In the genomic region with DNA sequence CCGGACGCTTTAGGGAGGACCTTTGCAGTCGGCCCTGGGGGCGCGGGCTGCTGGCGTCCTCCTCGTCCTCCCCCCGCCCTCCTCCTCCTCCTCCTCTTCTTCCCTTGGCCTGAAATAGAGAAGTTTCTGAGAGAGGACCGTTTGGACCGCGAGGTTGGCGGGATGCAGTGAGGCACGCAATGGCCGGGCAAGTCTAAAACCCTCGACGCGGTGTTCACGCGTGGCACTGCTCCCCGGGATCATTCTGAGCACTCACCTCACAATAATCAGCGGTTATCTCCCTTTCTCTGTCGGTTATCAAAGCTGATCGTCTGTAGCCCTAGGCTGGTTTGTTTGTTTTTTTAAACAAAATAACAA, we compare ENCODE assay signal across 8 mouse cellular contexts. TPM values are rescaled to one million over a fixed set of nuclear protein-coding genes. Genes with fewer than 3 reads are reported as not detected.
DNase-seq lines count a peak whose midpoint lies in the region; ATAC-seq and TF ChIP-seq lines count a peak whose summit lies in the region.

No protein-coding gene starts in this region.

- no peaks in the 10 kb centered on the region for H3K27me3 ChIP-seq in liver, adult 2 months (ENCODE audit: control insufficient read depth, insufficient read depth, low read length)
- H3K27me3 ChIP-seq in embryonic facial prominence, embryonic 15.5 days = no peaks in the 10 kb centered on the region
- H3K27me3 ChIP-seq in limb, embryonic 12.5 days = no peaks in the 10 kb centered on the region

- H3K36me3 ChIP-seq in liver, adult 2 months (ENCODE audit: control insufficient read depth, insufficient read depth, low read length) = no peaks in the 10 kb centered on the region
- H3K36me3 ChIP-seq in embryonic facial prominence, embryonic 15.5 days = no peaks in the 10 kb centered on the region; the same call in 1 of the 2 replicates
- peaks cover 18% of the 10 kb centered on the region for H3K36me3 ChIP-seq in limb, embryonic 12.5 days

- no peaks in the 10 kb centered on the region for H3K9me3 ChIP-seq in embryonic facial prominence, embryonic 15.5 days (replicated peaks)
- no peaks in the 10 kb centered on the region for H3K9me3 ChIP-seq in limb, embryonic 12.5 days

- H3K4me1 ChIP-seq in liver, adult 2 months (ENCODE audit: control insufficient read depth, insufficient read depth, low read length) = peaks cover 11% of the 10 kb centered on the region; the same call in 1 of the 2 replicates
- H3K4me1 ChIP-seq in embryonic facial prominence, embryonic 15.5 days = peaks cover 24% of the 10 kb centered on the region
- H3K4me1 ChIP-seq in limb, embryonic 12.5 days (replicated peaks) = peaks cover 23% of the 10 kb centered on the region

- H3K79me2 ChIP-seq in liver, adult 2 months (ENCODE audit: control insufficient read depth, insufficient read depth, low read length) = peaks cover 23% of the 10 kb centered on the region

- TF ChIP-seq CTCF in liver, adult 2 months (IDR thresholded peaks at IDR 0.05; ENCODE audit: low read depth, low read length) = no peak

- under 1% methylated on average over 22 of the region's 23 CpGs for WGBS in liver, adult 2 months
- WGBS in embryonic facial prominence, embryonic 15.5 days = under 1% methylated on average over 23 of the region's 23 CpGs
- under 1% methylated on average over 23 of the region's 23 CpGs for WGBS in limb, embryonic 12.5 days

- ATAC-seq in embryonic facial prominence, embryonic 15.5 days (ENCODE audit: insufficient number of reproducible peaks, low FRiP score, low TSS enrichment, low read depth) = peak; percentile 66
- ATAC-seq in limb, embryonic 12.5 days (ENCODE audit: insufficient number of reproducible peaks, insufficient read depth, low FRiP score, low TSS enrichment, low read depth) = no peak
- ATAC-seq in neutrophil, adult 5-6 weeks (ENCODE audit: extremely low read depth, insufficient number of reproducible peaks, low FRiP score, poor library complexity, severe bottlenecking) = peak; percentile 40

- peak; percentile 5; the same call in 1 of the 2 replicates for TF ChIP-seq POLR2A in liver, adult 2 months (IDR thresholded peaks at IDR 0.05; ENCODE audit: extremely low read depth, insufficient read depth, low read length)

- DNase-seq in liver, adult 2 months (ENCODE audit: extremely low read depth, low read depth, low spot score) = no peak
- no peak for DNase-seq in liver
- no peak for DNase-seq in adrenal gland, adult 2 months
- DNase-seq in thymus, postnatal 36 days = no peak
- DNase-seq in urinary bladder, postnatal 10 days (ENCODE audit: low spot score) = no peak

- H3K9ac ChIP-seq in liver, adult 2 months (ENCODE audit: low read depth, low read length) = peak overlapping the region; percentile 81
- peak overlapping the region; percentile 99 for H3K9ac ChIP-seq in embryonic facial prominence, embryonic 15.5 days
- H3K9ac ChIP-seq in limb, embryonic 12.5 days (replicated peaks) = peak overlapping the region; percentile 98

- peak overlapping the region; percentile 99 for H3K4me3 ChIP-seq in liver, adult 2 months (ENCODE audit: insufficient read depth, low read depth, low read length)
- H3K4me3 ChIP-seq in embryonic facial prominence, embryonic 15.5 days (replicated peaks) = peak overlapping the region; percentile 100
- H3K4me3 ChIP-seq in limb, embryonic 12.5 days (replicated peaks) = peak overlapping the region; percentile 99

- peak overlapping the region; percentile 83 for H3K27ac ChIP-seq in liver, adult 2 months (replicated peaks; ENCODE audit: insufficient read depth, low read depth, low read length)
- peak overlapping the region; percentile 98 for H3K27ac ChIP-seq in embryonic facial prominence, embryonic 15.5 days (replicated peaks)
- peak overlapping the region; percentile 99 for H3K27ac ChIP-seq in limb, embryonic 12.5 days

- peak overlapping the region; percentile 74 for H3K4me2 ChIP-seq in embryonic facial prominence, embryonic 15.5 days (replicated peaks)
- H3K4me2 ChIP-seq in limb, embryonic 12.5 days = peak overlapping the region; percentile 69

RNA-seq across cellular contexts. Expression of gene Ppp4r3a, which starts 0.3 kb away (rescaled TPM):
- 40.7 and 41.9 TPM in 2 replicates for total RNA-seq in liver, adult 2 months (2014; rRNA removed)
- 11.6 and 12.2 TPM in 2 replicates for polyA plus RNA-seq in liver, adult 2 months (2012; rRNA removed)
- polyA plus RNA-seq in embryonic facial prominence, embryonic 15.5 days (2015; fragmentation: Nextera tagmentation; extraction: Ambion mirVana) = 35.2 and 37.1 TPM in 2 replicates
- 67.9 and 76.3 TPM in 2 replicates for polyA plus RNA-seq in limb, embryonic 12.5 days (2016; fragmentation: Nextera tagmentation; extraction: Ambion mirVana)
- 182 and 185 TPM in 2 replicates for total RNA-seq in neutrophil, adult 5-6 weeks (2017)
- total RNA-seq in adrenal gland, adult 2 months (2021) = 10 to 100 TPM; 42.6 to 74.8 TPM
- polyA plus RNA-seq in adrenal gland, adult 2 months (2012; rRNA removed) = 13.6 and 14.6 TPM in 2 replicates

RNA-seq across cellular contexts. Expression of gene Ccdc88c, which starts 55.0 kb away (rescaled TPM):
- 1.3 and 1.7 TPM in 2 replicates for total RNA-seq in liver, adult 2 months (2014; rRNA removed)
- 0.58 and 1.1 TPM in 2 replicates for polyA plus RNA-seq in liver, adult 2 months (2012; rRNA removed)
- polyA plus RNA-seq in embryonic facial prominence, embryonic 15.5 days (2015; fragmentation: Nextera tagmentation; extraction: Ambion mirVana) = 6.7 and 7.3 TPM in 2 replicates
- 4.2 and 4.3 TPM in 2 replicates for polyA plus RNA-seq in limb, embryonic 12.5 days (2016; fragmentation: Nextera tagmentation; extraction: Ambion mirVana)
- 283 and 312 TPM in 2 replicates for total RNA-seq in neutrophil, adult 5-6 weeks (2017)
- 1 to 10 TPM; 1.8 to 2.2 TPM for total RNA-seq in adrenal gland, adult 2 months (2021)
- polyA plus RNA-seq in adrenal gland, adult 2 months (2012; rRNA removed) = 1.3 and 1.5 TPM in 2 replicates
